ENCODE assay signal across 7 mouse cellular contexts in genomic region chr7:90022974-90023707, GRCm38 (mm10). TPM values are rescaled to one million over a fixed set of nuclear protein-coding genes. Genes with fewer than 3 reads are reported as not detected.
DNase-seq lines count a peak whose midpoint lies in the region; ATAC-seq and TF ChIP-seq lines count a peak whose summit lies in the region.

No protein-coding gene starts in this region.

- TF ChIP-seq POLR2A in testis, adult 2 months (IDR thresholded peaks at IDR 0.05; ENCODE audit: control insufficient read depth, low read depth, low read length): no peak

- no peak for DNase-seq in testis, postnatal 14 days (ENCODE audit: low spot score)
- no peak for DNase-seq in embryonic facial prominence, embryonic 10.5 days (ENCODE audit: low spot score)
- no peak for DNase-seq in left cerebral cortex, postnatal 4 days
- no peak for DNase-seq in urinary bladder, postnatal 36 days (ENCODE audit: low spot score in 2 of 2)

- intact Hi-C loops in left cerebral cortex, postnatal 4 days (cut with DNase I): loop anchor here (5.0 kb wide), 1 partner anchor 109 kb away; the partner anchor contains the start of gene Picalm

- H3K9me3 ChIP-seq in embryonic facial prominence, embryonic 10.5 days: no peaks in the 10 kb centered on the region

- WGBS in embryonic facial prominence, embryonic 10.5 days: 53% methylated on average over 9 of the region's 9 CpGs

- no peaks in the 10 kb centered on the region for H3K36me3 ChIP-seq in testis, adult 2 months (ENCODE audit: control insufficient read depth, insufficient read depth, low read length)
- H3K36me3 ChIP-seq in embryonic facial prominence, embryonic 10.5 days (replicated peaks): no peaks in the 10 kb centered on the region

- no peaks in the 10 kb centered on the region for H3K27me3 ChIP-seq in testis, adult 2 months (ENCODE audit: control insufficient read depth, insufficient read depth, low read length)
- H3K27me3 ChIP-seq in embryonic facial prominence, embryonic 10.5 days (replicated peaks; ENCODE audit: low read depth, poor library complexity, severe bottlenecking): no peaks in the 10 kb centered on the region

- H3K4me3 ChIP-seq in testis, adult 2 months (ENCODE audit: control insufficient read depth, low read depth, low read length): no peak overlapping the region
- no peak overlapping the region for H3K4me3 ChIP-seq in embryonic facial prominence, embryonic 10.5 days

- peak overlapping the region; percentile 74 for H3K27ac ChIP-seq in testis, adult 2 months (ENCODE audit: control insufficient read depth, insufficient read depth, low read depth, low read length)
- H3K27ac ChIP-seq in embryonic facial prominence, embryonic 10.5 days (replicated peaks): peak overlapping the region; percentile 40

- peak; percentile 94 for ATAC-seq in inflammation-experienced regulatory T-cells, adult 6 months
- ATAC-seq in megakaryocyte, adult 5-6 weeks (ENCODE audit: poor library complexity, severe bottlenecking): peak; percentile 64

- no peak for TF ChIP-seq CTCF in testis, adult 2 months (IDR thresholded peaks at IDR 0.05; ENCODE audit: control insufficient read depth, insufficient read depth, insufficient replicate concordance, low read depth, low read length)

- H3K4me1 ChIP-seq in testis, adult 2 months (ENCODE audit: control insufficient read depth, insufficient read depth, low read length): no peaks in the 10 kb centered on the region
- peaks cover 6% of the 10 kb centered on the region; the same call in 1 of the 2 replicates for H3K4me1 ChIP-seq in embryonic facial prominence, embryonic 10.5 days

RNA-seq across cellular contexts. Expression of gene Eed, which starts 42.4 kb away (rescaled TPM):
- polyA plus RNA-seq in testis, adult 2 months (2012; rRNA removed): 19.5 and 21.8 TPM in 2 replicates
- polyA plus RNA-seq in embryonic facial prominence, embryonic 10.5 days (2016; fragmentation: Nextera tagmentation; extraction: Ambion mirVana): 89.6 and 89.7 TPM in 2 replicates
- polyA plus RNA-seq in inflammation-experienced regulatory T-cells, adult 6 months (2017; shearing (Covaris generic)): 10 to 100 TPM; 75.2 to 96.7 (median 91.0) TPM
- total RNA-seq in megakaryocyte, adult 5-6 weeks (2015): 126 and 156 TPM in 2 replicates
- 114 and 124 TPM in 2 replicates for total RNA-seq in megakaryocyte, adult 5-6 weeks (2017)
- total RNA-seq in left cerebral cortex, postnatal 4 days (2021): 10 to 100 TPM; 32.6 to 34.0 TPM
